Mouse (Mus musculus) kidney, postnatal 4 days (tissue): ENCODE measurements at regions not wholly inside any gene's neighbourhood (a gene's known extent, or its start where the extent isn't known, plus 50 kb on each side); places are given as distances from the start of the nearest gene placed in this dataset.

Experiments used
- DNase-seq, 2 experiments: peaks; one replicate each; pipeline ENCODE4 v3.0.0; 2021; ENCODE audit warnings: mixed read lengths in 2 of 2

DNA sequence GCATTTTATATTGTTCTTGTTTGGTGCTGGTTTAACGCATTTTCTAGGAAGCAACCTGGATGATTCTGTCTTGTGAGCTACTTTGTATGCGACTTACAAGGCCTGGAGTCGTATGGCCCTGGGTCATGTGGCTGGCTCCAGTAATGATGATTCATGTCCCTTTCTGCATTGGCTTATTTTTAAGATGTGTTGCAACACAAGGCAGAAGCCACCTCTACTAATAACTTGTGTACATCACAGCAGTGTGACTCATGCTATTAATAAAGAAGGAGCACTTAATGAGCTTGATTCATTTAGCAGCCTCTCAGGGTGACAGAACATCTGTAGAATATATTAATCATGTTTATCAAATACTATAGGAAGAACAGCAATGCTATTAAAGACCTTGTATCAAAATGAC is 84.0 kb downstream of the Slc5a7 start:
- DNase-seq = no peak

DNA sequence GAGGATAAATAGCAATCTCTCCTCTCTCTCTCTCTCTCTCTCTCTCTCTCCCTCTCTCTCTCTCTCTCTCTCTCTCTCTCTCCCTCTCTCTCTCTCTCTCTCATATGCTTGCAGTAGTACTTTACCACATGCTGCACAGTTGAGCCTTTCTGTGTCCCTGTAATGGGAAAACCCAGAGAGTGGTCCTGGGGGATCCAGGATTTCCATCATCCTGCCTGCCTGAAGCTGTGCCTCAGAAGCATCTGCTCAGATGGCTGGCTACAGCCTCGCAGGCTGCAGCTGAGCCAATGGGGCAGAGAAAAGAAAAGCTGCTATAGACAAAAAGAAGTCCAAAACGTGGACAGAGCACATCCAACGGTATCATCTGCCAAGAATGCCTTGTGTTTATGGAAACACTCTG is 97.1 kb downstream of the Slc5a7 start:
- no peak for DNase-seq

DNA sequence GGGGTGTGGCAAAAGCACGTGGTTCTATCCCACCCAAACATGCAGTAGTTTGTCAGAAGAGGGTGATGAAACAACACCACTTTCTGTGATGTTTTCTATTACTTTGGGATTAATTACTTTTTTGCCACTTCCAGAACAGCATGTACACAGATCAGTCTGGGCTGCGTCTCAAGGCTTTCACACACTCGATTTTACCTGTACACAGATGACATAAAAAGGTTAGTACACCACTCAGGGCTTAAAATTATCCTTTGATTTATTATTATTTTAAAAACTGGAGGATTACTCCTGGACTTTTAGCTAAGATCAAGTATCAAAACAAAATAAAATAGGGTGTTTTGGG is 106.6 kb downstream of the Slc5a7 start:
- DNase-seq = no peak

DNA sequence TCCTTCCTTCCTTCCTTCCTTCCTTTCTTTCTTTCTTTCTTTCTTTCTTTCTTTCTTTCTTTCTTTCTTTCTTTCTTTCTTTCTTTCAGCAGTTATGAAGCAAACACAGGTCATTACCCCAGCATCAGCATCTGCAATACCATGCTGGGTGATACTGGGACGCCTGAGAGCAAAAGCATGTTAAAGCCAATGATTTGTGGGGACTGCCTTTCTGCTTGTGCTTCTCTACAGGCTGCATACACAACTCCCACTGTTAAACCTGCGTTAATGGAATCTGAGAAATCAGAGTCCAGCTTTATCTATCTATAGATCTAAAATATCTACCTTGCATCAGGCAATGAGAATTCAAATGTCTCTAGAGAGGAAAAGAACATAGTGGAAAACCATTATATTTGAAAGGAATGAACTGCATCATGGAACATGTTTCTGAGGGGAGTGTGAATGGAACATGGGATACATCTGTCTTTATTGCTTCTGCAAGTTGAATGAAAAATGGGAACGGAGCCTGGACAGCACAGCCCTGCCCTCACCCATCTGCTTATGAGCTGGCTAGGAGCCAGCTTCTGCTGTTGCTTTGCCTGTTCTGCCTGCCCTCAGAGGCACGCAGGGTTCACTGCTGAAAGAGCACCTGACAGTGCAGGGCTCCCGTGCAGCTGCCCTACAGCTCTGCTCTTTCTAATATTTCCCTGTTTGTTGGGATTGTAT is 107.2 kb downstream of the Slc5a7 start:
- peak in 1 of 2 experiments; percentile 11 for DNase-seq

DNA sequence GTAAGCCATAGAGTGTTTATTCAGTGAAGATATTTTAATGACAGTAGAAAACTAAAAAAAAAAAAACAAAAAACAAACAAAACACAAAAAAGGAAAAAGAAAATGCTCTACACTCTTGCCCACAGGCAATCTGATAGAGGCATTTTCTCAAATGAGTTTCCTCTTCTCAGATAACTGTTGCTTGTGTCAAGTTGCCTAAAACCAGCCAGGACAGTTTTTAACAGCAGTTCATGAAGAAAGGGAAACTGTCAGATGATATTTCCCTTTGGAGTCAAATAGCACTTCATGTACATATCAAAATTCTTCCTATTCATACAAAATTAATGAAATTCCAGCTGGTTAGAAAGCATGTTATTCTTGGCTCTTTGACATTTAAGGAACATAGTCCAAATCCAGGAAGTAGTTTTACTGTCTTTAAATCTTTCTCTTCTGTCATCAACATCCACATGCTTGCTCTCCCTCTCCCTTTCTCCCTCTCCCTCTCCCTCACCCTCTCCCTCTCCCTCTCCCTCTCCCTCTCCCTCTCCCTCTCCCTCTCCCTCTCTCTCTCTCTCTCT is 109.8 kb downstream of the Slc5a7 start:
- DNase-seq = no peak

DNA sequence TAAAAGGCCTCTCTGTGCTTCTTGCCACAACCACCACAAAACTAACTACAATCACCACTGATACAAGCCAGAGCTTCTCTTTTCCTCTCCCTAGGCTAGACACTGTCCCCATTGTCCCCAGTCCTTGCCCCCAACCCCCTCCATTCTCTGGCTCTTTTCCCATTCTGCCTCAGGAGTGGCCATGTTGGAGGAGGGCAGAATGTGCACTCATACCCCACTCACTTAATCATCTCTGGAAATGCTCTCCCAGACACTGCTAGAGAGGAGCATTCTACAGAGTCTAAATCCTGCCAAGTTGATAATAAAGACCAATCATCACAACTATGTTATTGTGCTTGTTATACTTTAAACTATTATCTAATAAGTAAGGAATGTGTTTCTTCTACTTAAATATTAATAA is 116.8 kb downstream of the Slc5a7 start:
- no peak for DNase-seq

DNA sequence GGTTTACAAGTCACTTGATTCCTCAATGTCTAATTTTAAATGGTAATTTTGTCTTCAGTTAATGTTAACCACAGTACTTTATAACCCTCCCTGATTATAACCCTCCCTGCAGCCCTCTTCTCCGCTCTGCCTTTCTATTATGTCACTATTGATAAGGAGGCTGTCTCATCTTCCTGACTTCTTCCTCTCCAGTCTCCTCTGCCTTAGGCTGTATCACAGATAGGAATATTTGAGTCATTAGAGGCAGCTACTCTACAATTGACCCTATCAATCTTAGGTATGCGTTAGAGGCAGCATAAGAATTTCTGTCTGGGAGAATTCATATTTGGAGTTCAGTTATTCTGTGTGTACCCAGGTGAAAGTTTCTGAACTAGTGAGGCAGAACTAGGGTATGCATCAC is 118.3 kb downstream of the Slc5a7 start:
- no peak for DNase-seq

DNA sequence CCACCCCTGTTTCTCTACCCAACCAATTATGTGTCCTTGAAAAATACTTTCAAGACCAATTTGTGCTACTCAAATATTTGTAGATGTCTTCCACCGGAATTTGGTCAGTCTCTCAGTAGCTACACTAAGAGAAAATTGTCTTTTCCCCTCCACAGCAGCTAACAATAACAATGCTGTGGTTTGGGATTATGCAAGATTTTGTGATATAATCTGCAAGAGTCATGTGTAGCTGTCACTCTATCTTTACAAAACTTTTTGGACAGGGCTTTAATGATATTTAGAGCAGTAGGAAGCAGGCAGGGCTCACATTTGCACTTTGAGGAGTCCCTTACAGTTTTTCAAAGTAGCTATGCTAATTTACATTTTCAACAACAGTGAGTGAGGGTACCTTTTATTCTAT is 128.1 kb downstream of the Slc5a7 start:
- DNase-seq = no peak

DNA sequence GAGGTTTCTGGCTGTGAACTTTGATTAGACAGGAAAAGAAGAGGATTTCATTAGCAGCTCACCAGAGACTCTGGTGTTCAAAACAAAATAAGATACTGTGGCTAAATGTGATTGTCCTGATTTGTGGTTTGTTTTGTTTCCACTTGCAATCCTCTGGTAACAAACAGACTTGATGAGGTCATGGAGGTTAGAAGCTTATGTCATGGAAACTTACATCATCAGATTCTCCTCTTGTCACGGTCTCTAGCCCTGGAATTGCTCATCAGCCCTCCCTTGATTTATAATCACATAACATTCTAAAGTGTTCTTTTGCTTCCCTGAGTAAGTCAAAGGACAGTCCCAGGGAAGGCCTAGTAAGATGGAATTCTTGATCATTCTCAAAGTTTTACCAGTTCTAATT is 130.8 kb downstream of the Slc5a7 start:
- no peak for DNase-seq

DNA sequence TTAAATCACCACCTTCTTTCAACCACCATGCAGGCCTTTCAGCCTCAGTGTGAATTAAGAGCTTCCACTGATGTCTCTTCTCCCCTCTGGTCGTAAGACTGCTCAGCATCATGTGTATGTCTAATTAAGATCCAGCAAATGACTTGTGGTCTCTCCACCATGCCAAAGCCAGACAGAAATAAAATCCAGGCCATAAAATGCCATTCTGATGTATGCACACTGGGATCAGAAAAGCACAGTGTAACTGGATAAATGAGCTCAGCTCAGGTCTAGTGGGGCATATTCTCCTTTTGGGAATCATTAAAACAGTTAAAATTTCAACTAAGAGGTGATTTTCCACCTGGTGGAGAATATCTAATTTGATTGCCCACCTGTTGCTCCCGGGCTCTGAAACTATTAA is 136.5 kb downstream of the Slc5a7 start:
- DNase-seq = no peak

DNA sequence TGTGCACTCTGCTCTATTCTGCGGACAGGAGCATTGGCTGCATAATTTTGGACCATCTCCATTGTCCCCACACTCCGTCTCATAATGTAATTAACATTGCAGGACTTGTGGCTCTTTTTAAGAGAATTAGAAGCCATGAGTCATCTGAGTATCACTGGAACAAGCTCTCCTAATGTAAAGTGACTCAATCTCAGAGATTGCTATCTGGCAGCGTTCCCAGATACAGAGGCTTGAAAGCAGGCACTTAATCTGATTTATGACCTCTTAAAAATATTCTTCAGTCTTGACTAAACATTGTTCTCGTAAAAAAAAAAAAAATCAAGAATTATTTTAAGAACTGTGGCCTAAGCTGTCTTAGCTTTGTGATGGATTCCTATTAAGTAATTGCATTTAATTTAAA is 140.1 kb downstream of the Slc5a7 start:
- peak; percentile 15 to 49 for DNase-seq

DNA sequence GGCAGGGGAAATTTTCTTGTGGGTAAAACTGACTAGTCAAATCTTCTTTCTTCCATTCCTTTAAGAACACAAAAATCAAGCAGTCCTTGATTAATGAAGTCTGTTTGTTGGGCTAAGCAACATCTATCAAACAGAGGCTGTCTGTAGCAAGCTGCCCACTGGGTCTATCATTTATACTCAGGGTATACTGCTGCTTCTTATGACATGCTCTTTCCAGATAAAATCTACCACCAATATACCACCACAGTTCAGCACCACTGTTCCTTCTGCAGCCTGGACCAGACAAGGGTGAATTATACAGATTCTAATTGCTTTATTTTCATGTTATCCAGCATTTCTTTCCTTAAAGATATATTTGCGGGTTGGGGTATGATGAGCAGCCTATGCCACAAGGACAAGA is 140.5 kb downstream of the Slc5a7 start:
- no peak for DNase-seq

DNA sequence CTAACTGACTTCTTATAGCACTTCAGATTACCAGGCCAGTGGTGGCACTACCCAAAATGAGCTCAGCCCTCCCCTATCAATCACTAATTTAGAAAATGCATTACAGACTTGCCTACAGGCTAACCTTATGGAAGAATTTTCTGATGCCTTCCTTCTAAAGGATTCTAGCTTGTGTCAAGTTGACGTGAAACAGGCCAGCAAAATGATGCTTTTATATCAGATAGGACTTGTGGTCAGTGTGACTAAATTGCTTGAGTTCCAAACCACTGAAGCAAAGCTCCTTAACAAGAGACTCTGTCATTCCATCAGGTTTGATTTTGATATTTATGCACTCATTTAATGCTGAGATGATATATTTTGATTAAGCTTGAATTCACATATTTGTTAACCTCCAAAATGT is 143.0 kb downstream of the Slc5a7 start:
- no peak for DNase-seq

DNA sequence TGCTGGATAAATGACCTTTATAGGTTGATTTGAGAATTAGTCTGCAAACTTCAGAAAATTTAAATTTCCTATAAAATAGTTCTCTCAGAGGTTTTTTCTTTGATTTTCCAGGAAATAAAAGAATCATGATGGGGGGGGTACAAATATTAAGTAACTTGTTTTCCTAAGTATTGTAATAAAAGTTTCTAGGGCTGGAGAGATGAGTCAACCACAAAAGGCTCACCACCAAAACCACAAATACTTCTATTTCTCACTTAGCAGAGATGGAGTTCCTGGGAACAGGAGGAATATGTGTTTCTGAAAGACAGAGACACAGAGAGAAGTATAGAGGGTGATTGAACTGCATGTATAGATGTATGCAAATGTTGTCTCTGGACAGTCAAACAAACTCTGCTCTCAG is 144.3 kb downstream of the Slc5a7 start:
- no peak for DNase-seq
